Mouse (Mus musculus) forebrain, embryonic 16.5 days (tissue): Measurements from ENCODE around the gene Mrpl35. TPM values are rescaled to one million over a fixed set of nuclear protein-coding genes. Genes with fewer than 3 reads are reported as not detected.

Source experiments
- ATAC-seq: fragments of 200-750 bp; cut with Nextera tagmentation; 2 replicates; pipeline ENCODE4 v1.8.0; 2017; ENCODE audit warnings: mild to moderate bottlenecking, moderate library complexity
- H3K27ac ChIP-seq: fragments of 300-500 bp; sonication (generic); 2 replicates; pipeline ENCODE4 v1.5.1; 2014; ENCODE audit warnings: low read length, control low read depth
- H3K27me3 ChIP-seq: fragments of 300-500 bp; sonication (generic); replicated peaks from 2 replicates; pipeline ENCODE4 v1.6.1; 2014; ENCODE audit warnings: low read length; ENCODE audit not compliant: control insufficient read depth, insufficient read depth
- H3K36me3 ChIP-seq: fragments of 300-500 bp; sonication (generic); 2 replicates; pipeline ENCODE4 v1.6.1; 2014; ENCODE audit not compliant: control insufficient read depth, insufficient read depth
- H3K4me1 ChIP-seq: fragments of 300-500 bp; sonication (generic); replicated peaks from 2 replicates; pipeline ENCODE4 v1.6.1; 2014; ENCODE audit warnings: low read length; ENCODE audit not compliant: control insufficient read depth, insufficient read depth
- H3K4me2 ChIP-seq: fragments of 300-500 bp; sonication (generic); 2 replicates; pipeline ENCODE4 v1.6.1; 2014; ENCODE audit warnings: mild to moderate bottlenecking, low read length, control low read depth
- H3K4me3 ChIP-seq: fragments of 300-500 bp; sonication (generic); replicated peaks from 2 replicates; pipeline ENCODE4 v1.5.1; 2014; ENCODE audit warnings: mild to moderate bottlenecking, low read length, control low read depth
- H3K9ac ChIP-seq: fragments of 300-500 bp; sonication (generic); replicated peaks from 2 replicates; pipeline ENCODE4 v1.6.1; 2014; ENCODE audit warnings: low read depth, low read length, control low read depth
- H3K9me3 ChIP-seq: fragments of 300-500 bp; sonication (generic); 2 replicates; pipeline ENCODE4 v1.6.1; 2016; ENCODE audit warnings: low read length; ENCODE audit not compliant: control insufficient read depth
- WGBS: fragments of 180-500 bp; shearing (Covaris S2); extraction: QIAGEN DNeasy Blood & Tissue Kit; methylation state at CpG from one replicate; pipeline ENCODE4 v1.1.7; 2014; 5-methylcytosine and 5-hydroxymethylcytosine counted together
- polyA plus RNA-seq: library from polyadenylated mRNA; unstranded; fragments of >200 nt; fragmentation: Nextera tagmentation; extraction: Ambion mirVana; gene quantifications from 2 replicates; pipeline ENCODE4 v1.2.1, GENCODE M21; 2015

Mrpl35 gene
- polyA plus RNA-seq, 1 experiment from 2014 or later: 42.9 TPM

GRCm38 (mm10) chr6:71830690-71831580, 4.2 kb upstream of the Mrpl35 start, which contains the start of gene Immt:
Gene Immt (plus strand): TSS chr6:71831331.
- no peaks in the 10 kb centered on the region for H3K36me3 ChIP-seq
- peak within 1 kb of the TSS; percentile 93 for H3K27ac ChIP-seq
- H3K4me3 ChIP-seq: peak within 1 kb of the TSS; percentile 91
- H3K27me3 ChIP-seq: no peaks in the 10 kb centered on the region
- H3K4me1 ChIP-seq: peaks cover 14% of the 10 kb centered on the region
- H3K9me3 ChIP-seq: no peaks in the 10 kb centered on the region
- H3K4me2 ChIP-seq: peak within 1 kb of the TSS; percentile 84
- H3K9ac ChIP-seq: peak within 1 kb of the TSS; percentile 80
- ATAC-seq: peak; percentile 99
- under 1% methylated on average over 64 of the region's 64 CpGs for WGBS

- Histone ChIP-seq H3K9me3 (no peaks in the 10 kb centered on the region), H3K4me1 (peaks cover 14% of the 10 kb centered on the region), H3K9ac (no peak overlapping the region), H3K27me3 (no peaks in the 10 kb centered on the region), H3K36me3 (no peaks in the 10 kb centered on the region), H3K4me3 (no peak overlapping the region), H3K27ac (no peak overlapping the region), H3K4me2 (no peak overlapping the region)
- ATAC-seq: no peak
- 90% methylated on average over 9 of the region's 9 CpGs for WGBS
Observed at GRCm38 (mm10) chr6:71829768-71830167, 3.0 kb upstream of the Mrpl35 start.

- peak; percentile 21; the same call in 1 of the 2 replicates for ATAC-seq
- Histone ChIP-seq H3K27ac (no peak overlapping the region), H3K4me1 (peaks cover 4% of the 10 kb centered on the region; the same call in 1 of the 2 replicates), H3K4me3 (peak overlapping the region; percentile 69), H3K4me2 (peak overlapping the region; percentile 90), H3K9me3 (no peaks in the 10 kb centered on the region), H3K36me3 (no peaks in the 10 kb centered on the region), H3K27me3 (no peaks in the 10 kb centered on the region), H3K9ac (no peak overlapping the region; the same call in 1 of the 2 replicates)
- WGBS: 42% methylated on average over 3 of the region's 3 CpGs
Observed at GRCm38 (mm10) chr6:71823961-71824360, 2.8 kb downstream of the Mrpl35 start.

- peak; percentile 93 for ATAC-seq
Observed at GRCm38 (mm10) chr6:71823488-71823887, 3.3 kb downstream of the Mrpl35 start.

GRCm38 (mm10) chr6:71823085-71823484, 3.7 kb downstream of the Mrpl35 start:
- Histone ChIP-seq H3K9me3 (no peaks in the 10 kb centered on the region), H3K36me3 (peaks cover 4% of the 10 kb centered on the region; the same call in 1 of the 2 replicates), H3K4me3 (peak overlapping the region; percentile 69), H3K27ac (no peak overlapping the region), H3K4me1 (peaks cover 4% of the 10 kb centered on the region; the same call in 1 of the 2 replicates), H3K27me3 (no peaks in the 10 kb centered on the region), H3K9ac (peak overlapping the region; percentile 64), H3K4me2 (peak overlapping the region; percentile 90)
- 3% methylated on average over 7 of the region's 7 CpGs for WGBS
- peak; percentile 47 for ATAC-seq

More at GRCm38 (mm10) chr6:71823488-71823887, 3.3 kb downstream of the Mrpl35 start:
- H3K4me2 ChIP-seq: peak overlapping the region; percentile 90
- peak overlapping the region; percentile 64 for H3K9ac ChIP-seq
- H3K36me3 ChIP-seq: peaks cover under 1% of the 10 kb centered on the region; the same call in 1 of the 2 replicates
- no peaks in the 10 kb centered on the region for H3K27me3 ChIP-seq
- 0% methylated on average over 19 of the region's 19 CpGs for WGBS
- H3K4me3 ChIP-seq: peak overlapping the region; percentile 69
- no peaks in the 10 kb centered on the region for H3K9me3 ChIP-seq
- H3K4me1 ChIP-seq: peaks cover 4% of the 10 kb centered on the region; the same call in 1 of the 2 replicates
- H3K27ac ChIP-seq: no peak overlapping the region

GRCm38 (mm10) chr6:71819764-71820292, 6.9 kb downstream of the Mrpl35 start:
- no peak overlapping the region for H3K27ac ChIP-seq
- peaks cover 4% of the 10 kb centered on the region; the same call in 1 of the 2 replicates for H3K4me1 ChIP-seq
- H3K4me2 ChIP-seq: no peak overlapping the region
- no peak overlapping the region for H3K9ac ChIP-seq
- H3K36me3 ChIP-seq: peaks cover 19% of the 10 kb centered on the region
- H3K9me3 ChIP-seq: no peaks in the 10 kb centered on the region
- WGBS: 90% methylated on average over 5 of the region's 5 CpGs
- ATAC-seq: no peak
- H3K27me3 ChIP-seq: no peaks in the 10 kb centered on the region
- H3K4me3 ChIP-seq: no peak overlapping the region

GRCm38 (mm10) chr6:71812820-71813219, 13.9 kb downstream of the Mrpl35 start:
- no peaks in the 10 kb centered on the region for H3K27me3 ChIP-seq
- 93% methylated on average over 2 of the region's 2 CpGs for WGBS

GRCm38 (mm10) chr6:71809890-71810289, 16.9 kb downstream of the Mrpl35 start:
- no peaks in the 10 kb centered on the region for H3K9me3 ChIP-seq
- H3K9ac ChIP-seq: no peak overlapping the region
- peaks cover 5% of the 10 kb centered on the region; the same call in 1 of the 2 replicates for H3K36me3 ChIP-seq
- no peak overlapping the region for H3K27ac ChIP-seq
- ATAC-seq: no peak
- H3K4me3 ChIP-seq: no peak overlapping the region
- no peak overlapping the region for H3K4me2 ChIP-seq
- no peaks in the 10 kb centered on the region for H3K4me1 ChIP-seq
- no peaks in the 10 kb centered on the region for H3K27me3 ChIP-seq
- 91% methylated on average over 9 of the region's 9 CpGs for WGBS

More at GRCm38 (mm10) chr6:71812820-71813219, 13.9 kb downstream of the Mrpl35 start:
- H3K4me2 ChIP-seq: no peak overlapping the region
- ATAC-seq: no peak
- no peaks in the 10 kb centered on the region for H3K4me1 ChIP-seq
- peaks cover 17% of the 10 kb centered on the region for H3K36me3 ChIP-seq
- no peaks in the 10 kb centered on the region for H3K9me3 ChIP-seq
- H3K27ac ChIP-seq: no peak overlapping the region
- H3K4me3 ChIP-seq: no peak overlapping the region
- no peak overlapping the region for H3K9ac ChIP-seq

- 87% methylated on average over 1 of the region's 1 CpGs for WGBS
Observed at GRCm38 (mm10) chr6:71806713-71807112, 20.1 kb downstream of the Mrpl35 start.

More at GRCm38 (mm10) chr6:71806713-71807112, 20.1 kb downstream of the Mrpl35 start:
- ATAC-seq: no peak
- Histone ChIP-seq H3K4me3 (no peak overlapping the region), H3K27ac (no peak overlapping the region), H3K36me3 (peaks cover 5% of the 10 kb centered on the region; the same call in 1 of the 2 replicates), H3K4me2 (no peak overlapping the region), H3K9me3 (no peaks in the 10 kb centered on the region), H3K9ac (no peak overlapping the region), H3K27me3 (no peaks in the 10 kb centered on the region), H3K4me1 (peaks cover 4% of the 10 kb centered on the region)
